Mouse (Mus musculus): ENCODE results near the gene Lyzl6. TPM values are rescaled to one million over a fixed set of nuclear protein-coding genes. Genes with fewer than 3 reads are reported as not detected.

The Lyzl6 gene
- total RNA-seq, 2 experiments from 2014 or later = not detected

DNA sequence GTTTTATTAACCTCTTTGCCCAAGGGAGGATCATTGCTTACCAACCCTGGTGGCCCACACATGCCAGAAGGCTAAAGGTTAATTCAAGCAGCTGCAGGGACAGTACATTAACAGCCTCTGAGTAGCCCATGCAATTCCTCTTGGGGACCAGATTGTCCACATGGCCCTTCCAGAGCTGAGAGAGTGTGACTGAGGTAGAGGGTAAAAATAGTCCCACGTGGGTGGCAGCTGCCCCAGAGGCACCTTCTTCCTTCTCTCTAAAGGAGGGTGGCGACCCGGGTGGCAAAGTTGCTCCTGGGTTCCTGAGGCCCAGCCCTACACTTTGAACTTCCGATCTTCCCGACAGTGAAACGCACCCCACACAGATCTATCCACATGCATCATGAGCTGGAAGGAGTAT lies 7.6 kb upstream of the Lyzl6 start:
- ATAC-seq (replicated peaks; ENCODE audit: poor library complexity) = no peak

DNA sequence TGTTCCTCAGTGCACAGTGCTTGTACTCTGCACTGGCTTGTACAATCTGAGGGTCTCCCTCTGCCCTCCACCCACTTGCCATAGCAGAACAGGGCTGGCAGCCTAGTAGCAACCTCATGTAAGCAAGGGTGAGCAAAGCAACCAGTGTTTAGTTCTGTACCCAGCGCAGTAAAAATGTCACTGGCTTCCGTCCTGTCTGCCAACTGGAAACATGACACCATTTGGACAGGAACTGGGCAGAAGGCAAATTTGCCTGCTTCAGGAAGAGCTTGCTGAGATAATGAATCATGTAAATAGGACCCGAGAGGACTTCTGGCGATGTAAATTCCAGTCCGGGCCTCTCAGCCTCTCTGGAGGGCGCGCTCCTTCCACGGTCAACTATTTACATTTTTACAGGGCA lies 7.0 kb upstream of the Lyzl6 start:
- no peak for ATAC-seq (replicated peaks; ENCODE audit: poor library complexity)

DNA sequence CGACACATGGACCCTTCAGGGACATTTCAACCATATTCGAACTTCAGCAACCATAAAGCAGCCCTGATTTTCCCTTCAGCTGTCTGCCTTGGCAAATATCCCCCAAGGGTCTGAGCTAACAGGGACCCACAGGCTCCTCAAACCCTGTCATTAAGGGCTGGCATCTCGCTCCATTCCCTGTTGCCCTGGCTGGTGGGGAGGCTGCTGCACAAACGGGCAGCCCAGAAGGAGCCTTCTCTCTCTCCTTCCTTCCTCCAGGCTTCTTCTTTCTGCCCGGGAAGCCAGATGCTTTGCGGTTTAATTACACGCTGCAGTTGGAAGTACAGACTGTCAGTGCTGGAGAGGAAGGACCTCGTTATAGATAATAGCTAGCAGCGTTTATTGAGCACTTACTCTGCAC lies 4.5 kb upstream of the Lyzl6 start:
- no peak for ATAC-seq (replicated peaks; ENCODE audit: poor library complexity)

DNA sequence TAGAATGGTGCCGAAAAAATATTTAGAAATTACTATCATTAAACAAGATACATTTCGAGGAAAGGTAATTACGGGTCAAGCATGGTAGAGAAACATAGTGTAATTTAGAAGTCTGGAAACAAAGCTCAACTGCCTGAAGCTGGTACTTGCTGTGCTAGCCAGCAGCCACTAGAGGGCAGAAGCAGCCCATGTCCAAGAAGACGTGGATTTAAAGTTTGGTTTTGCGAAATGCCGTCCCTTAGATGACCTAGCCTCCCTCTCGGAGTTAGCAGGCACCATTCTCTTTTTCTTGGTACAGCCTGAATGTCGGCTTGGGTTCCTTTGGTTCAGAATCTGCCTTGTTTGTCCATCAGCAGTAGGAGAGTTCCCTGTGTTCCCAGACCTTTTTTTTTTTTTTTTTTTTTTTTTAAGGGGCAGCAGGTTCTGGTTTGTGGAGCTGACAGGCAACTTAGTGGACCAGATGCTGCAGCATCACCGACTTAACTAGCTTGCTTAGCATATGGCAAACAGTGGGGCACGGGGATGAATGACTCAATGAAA lies 787 bp upstream of the Lyzl6 start:
- peak; percentile 76 for ATAC-seq (replicated peaks; ENCODE audit: poor library complexity)

DNA sequence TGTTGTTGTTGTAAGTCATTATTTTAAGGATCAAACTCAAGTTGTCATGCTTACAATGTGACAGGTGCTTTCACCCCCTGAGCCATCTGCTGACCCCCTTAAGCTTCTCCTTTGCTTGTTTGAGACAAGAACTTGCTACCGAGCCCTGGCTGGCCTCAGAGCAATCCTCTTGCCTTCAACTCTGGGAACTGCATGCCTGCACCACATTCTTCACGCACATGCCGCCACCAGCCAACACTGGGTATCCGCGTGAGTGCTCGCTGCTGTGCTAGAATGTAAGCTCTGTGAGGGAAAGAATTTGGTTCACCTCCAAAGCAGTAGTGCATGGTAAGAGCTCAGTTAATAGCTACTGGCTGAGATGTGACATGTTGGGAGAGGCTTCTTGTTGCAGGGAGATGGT lies 2.4 kb downstream of the Lyzl6 start:
- no peak for ATAC-seq (replicated peaks; ENCODE audit: poor library complexity)

DNA sequence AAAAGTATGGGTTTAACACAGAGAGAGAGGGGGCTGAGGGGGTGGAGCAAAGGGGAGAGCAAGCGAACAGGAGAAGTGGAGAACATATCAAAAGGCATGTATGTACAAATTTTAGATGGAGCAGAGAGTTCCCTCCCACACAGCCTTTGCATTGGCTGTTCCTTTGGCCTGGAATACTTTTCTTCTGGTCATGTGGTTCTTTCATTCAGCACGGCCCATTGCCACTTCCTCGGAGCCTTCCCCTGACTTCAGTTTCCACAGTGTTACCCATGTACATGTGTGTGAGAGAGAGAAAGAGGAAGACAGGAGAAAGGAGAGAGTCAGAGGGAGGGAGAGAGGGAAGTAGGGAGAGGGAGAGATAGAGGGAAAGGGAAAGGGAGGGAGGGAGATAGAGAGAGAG lies 3.2 kb downstream of the Lyzl6 start:
- ATAC-seq (replicated peaks; ENCODE audit: poor library complexity) = no peak

DNA sequence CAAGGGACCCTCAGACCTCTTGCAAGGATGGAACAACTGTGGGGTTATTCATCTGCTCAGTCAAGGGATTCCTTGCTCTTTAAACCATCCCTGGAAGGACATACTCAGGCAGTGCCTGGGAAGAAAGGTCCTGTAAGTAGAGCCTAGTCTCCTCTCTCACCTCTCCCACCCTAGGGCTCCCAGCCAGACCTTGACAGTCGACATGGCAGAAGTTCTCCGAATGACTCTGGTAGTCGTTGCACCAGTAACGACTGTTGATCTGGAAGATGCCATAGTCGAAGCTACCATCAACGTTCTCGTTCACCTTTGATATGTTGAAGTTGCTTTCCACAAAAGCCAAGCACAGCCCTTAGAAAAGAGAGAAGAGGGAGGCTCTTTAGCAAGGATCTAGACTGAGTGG lies 3.9 kb downstream of the Lyzl6 start:
- ATAC-seq (replicated peaks; ENCODE audit: poor library complexity) = no peak

DNA sequence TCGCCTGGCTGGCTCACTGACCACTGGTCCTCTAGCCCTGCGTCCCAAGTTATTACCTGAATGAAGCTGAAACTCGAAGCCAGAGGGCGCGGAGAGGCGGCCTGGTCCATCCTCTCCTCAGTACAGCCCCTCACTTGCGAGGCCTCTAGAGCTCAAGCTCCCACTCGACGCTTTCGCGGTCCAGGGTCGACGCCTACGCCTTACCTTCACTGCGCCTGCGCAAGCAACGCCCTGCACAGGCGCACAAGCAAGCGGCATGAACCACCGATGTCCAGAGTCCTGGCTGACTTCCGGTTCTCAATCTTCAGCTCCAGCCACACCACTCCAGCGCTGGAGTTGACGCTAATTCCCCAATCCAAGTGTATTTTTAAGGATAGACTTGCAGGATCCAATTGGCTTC lies 11.2 kb downstream of the Lyzl6 start:
- no peak for ATAC-seq (replicated peaks; ENCODE audit: poor library complexity)

DNA sequence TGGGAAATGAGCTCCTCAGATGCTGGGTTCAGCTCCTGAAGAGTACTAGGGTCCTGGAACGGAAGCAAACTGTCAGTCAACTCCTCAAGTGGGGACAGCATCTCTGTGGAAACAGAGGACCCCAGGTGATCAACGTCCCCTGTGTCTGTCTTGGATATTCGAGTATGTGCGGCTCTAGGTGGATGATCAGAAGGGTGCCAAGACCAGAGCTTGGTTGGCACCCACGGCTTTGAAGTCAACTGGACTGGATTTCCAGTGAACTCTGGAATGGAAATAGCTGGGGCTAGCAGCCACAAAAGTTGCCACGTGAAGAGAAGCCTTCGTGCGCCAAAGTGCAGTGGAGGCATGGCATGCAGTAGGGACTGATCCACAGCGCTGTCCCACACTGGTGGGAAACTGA lies 17.6 kb downstream of the Lyzl6 start, which contains the start of gene Gm884:
Gene Gm884 (minus strand): TSS at position 101 of the 400 bp plus-strand sequence.
- no peak for ATAC-seq (replicated peaks; ENCODE audit: poor library complexity)

DNA sequence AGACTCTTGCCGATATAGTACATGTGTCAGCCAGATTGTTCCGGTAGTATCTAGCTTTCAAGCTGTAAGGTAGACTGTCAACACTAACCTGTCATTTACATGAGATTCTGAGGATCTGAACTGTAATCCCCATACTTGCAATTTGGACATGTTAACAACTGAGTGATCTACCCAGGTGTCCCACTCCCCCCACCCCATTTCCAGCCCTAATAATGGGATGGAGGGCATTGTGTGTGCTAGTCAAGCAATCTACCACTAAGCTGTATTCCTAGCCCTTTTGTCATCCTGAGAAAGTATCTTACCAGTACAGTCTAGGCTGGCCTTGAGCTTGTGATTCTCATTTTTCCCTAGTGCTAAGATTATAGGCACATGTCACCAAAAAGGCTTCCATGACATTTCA lies 27.9 kb downstream of the Lyzl6 start:
- no peak for ATAC-seq (replicated peaks; ENCODE audit: poor library complexity)

DNA sequence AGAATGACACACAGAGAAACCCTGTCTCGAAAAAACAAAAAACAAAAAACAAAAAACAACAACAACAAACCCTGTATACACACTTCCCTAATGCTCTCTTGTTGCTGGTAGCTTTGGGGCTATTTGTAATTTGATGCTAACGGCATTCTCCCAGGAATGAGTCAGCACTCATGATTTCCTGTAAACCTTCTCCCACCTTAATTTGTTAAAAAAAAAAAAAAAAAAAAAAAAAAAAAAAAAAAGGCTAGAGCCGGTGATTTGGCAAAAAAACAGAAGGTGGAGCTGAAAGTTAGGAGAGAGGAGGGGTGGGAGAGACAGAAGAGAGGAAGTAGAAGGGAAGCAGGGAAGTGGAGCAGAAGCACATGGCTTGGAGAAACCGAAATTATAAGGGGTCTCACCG lies 32.1 kb downstream of the Lyzl6 start:
- 0 out of 2 replicates have a peak, but pooled peaks have one; percentile 17 for ATAC-seq (replicated peaks; ENCODE audit: poor library complexity)

Other genes with a start within 250 kb of the Lyzl6 start
- gene Plekhm1, start 226.2 kb downstream of the Lyzl6 start, total RNA-seq (2015) = 12.1 and 12.5 TPM in 2 replicates
- gene Plekhm1, start 226.2 kb downstream of the Lyzl6 start, total RNA-seq (2017) = 2.9 and 3.9 TPM in 2 replicates
- not detected in 2 replicates for gene Lrrc37a, start 134.3 kb downstream of the Lyzl6 start, total RNA-seq (2015)
- gene Lrrc37a, start 134.3 kb downstream of the Lyzl6 start, total RNA-seq (2017) = not detected in 2 replicates
- gene Gm884, start 17.8 kb downstream of the Lyzl6 start, total RNA-seq (2015) = not detected in 2 replicates
- gene Gm884, start 17.8 kb downstream of the Lyzl6 start, total RNA-seq (2017) = not detected in 2 replicates
- not detected in 2 replicates for gene Rprml, start 10.7 kb upstream of the Lyzl6 start, total RNA-seq (2015)
- gene Rprml, start 10.7 kb upstream of the Lyzl6 start, total RNA-seq (2017) = not detected in 2 replicates
- 42.3 and 48.3 TPM in 2 replicates for gene Gosr2, start 59.0 kb upstream of the Lyzl6 start, total RNA-seq (2015)
- gene Gosr2, start 59.0 kb upstream of the Lyzl6 start, total RNA-seq (2017) = 42.2 and 44.1 TPM in 2 replicates
- not detected in 2 replicates for gene Wnt9b, start 110.9 kb upstream of the Lyzl6 start, total RNA-seq (2015)
- gene Wnt9b, start 110.9 kb upstream of the Lyzl6 start, total RNA-seq (2017) = not detected in 2 replicates
- not detected in 2 replicates for gene Wnt3, start 135.3 kb upstream of the Lyzl6 start, total RNA-seq (2015)
- gene Wnt3, start 135.3 kb upstream of the Lyzl6 start, total RNA-seq (2017) = not detected in 2 replicates